17 mouse cellular contexts compared by ENCODE assay signal in the genomic region with DNA sequence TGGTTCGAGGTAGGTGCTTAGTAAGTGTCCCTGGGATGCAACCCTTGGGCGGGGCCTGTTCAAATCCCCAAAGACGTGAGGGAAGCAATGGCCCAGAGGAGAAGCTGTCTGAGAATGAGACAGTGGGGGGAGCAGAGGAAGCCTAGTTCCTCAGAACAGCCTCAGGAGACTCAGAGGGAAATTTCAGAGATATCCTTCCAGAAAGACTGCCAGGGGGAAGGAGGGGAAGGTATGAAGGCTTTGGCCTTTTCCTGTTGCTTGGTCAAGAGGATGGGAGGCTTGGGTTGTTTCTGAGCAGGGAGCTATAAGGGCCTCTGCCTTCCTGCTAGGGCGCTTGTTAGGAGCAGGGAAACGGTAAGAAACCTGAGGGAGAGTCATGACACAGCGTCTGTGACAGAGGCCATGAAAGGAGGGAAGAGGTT.
DNase-seq lines count a peak whose midpoint lies in the region; ATAC-seq and TF ChIP-seq lines count a peak whose summit lies in the region.
"Had no signal": no experiment of that assay in that cellular context is flagged by ENCODE, and none has a peak within 500 bp of the region (broad histone marks: within the 10 kb centered on the region; RNA-seq: fewer than 3 reads in every experiment).

No protein-coding gene starts in this region.

- H3K27ac ChIP-seq in heart, embryonic 10.5 days: peak overlapping the region; percentile 75
- peak overlapping the region; percentile 19; the same call in 1 of the 2 replicates for H3K27ac ChIP-seq in lung, embryonic 14.5 days (ENCODE audit: low read depth)
- no peak overlapping the region for H3K27ac ChIP-seq in embryonic facial prominence, embryonic 13.5 days
- H3K27ac ChIP-seq: hindbrain, embryonic 15.5 days had no signal

- H3K27me3 ChIP-seq in heart, embryonic 10.5 days (ENCODE audit: insufficient read depth, poor library complexity, severe bottlenecking): no peaks in the 10 kb centered on the region
- H3K27me3 ChIP-seq in lung, embryonic 14.5 days (ENCODE audit: insufficient read depth, low read length): no peaks in the 10 kb centered on the region
- H3K27me3 ChIP-seq in embryonic facial prominence, embryonic 13.5 days: no peaks in the 10 kb centered on the region
- H3K27me3 ChIP-seq: hindbrain, embryonic 15.5 days had no signal

- 56% methylated on average over 6 of the region's 6 CpGs for WGBS in heart, embryonic 10.5 days
- 50% methylated on average over 6 of the region's 6 CpGs for WGBS in lung, embryonic 14.5 days
- WGBS in embryonic facial prominence, embryonic 13.5 days: 59% methylated on average over 6 of the region's 6 CpGs

- peaks cover 57% of the 10 kb centered on the region for H3K4me1 ChIP-seq in heart, embryonic 10.5 days
- peaks cover 18% of the 10 kb centered on the region for H3K4me1 ChIP-seq in lung, embryonic 14.5 days (ENCODE audit: insufficient read depth)
- H3K4me1 ChIP-seq in embryonic facial prominence, embryonic 13.5 days: peaks cover 53% of the 10 kb centered on the region

- intact Hi-C loops in heart, postnatal 36 days (cut with DNase I): no loop called here

- DNase-seq in heart, embryonic 10.5 days (ENCODE audit: low spot score): peak; percentile 71
- no peak for DNase-seq in heart, postnatal 36 days
- DNase-seq in lung, embryonic 14.5 days: no peak
- no peak for DNase-seq in lung, adult 18-20 months
- DNase-seq in spleen, postnatal 10 days (ENCODE audit: low spot score in 2 of 2): no peak
- DNase-seq in cerebellum, adult 11 months: no peak
- DNase-seq: adrenal gland, postnatal 36 days; cerebellum, adult 18-20 months; embryo, embryonic 11 days; kidney, postnatal 36 days; thymus, postnatal 36 days had no signal

- no peaks in the 10 kb centered on the region for H3K9me3 ChIP-seq in heart, embryonic 10.5 days
- no peaks in the 10 kb centered on the region for H3K9me3 ChIP-seq in lung, embryonic 14.5 days (ENCODE audit: low read depth, low read length)
- no peaks in the 10 kb centered on the region for H3K9me3 ChIP-seq in embryonic facial prominence, embryonic 13.5 days
- H3K9me3 ChIP-seq: hindbrain, embryonic 15.5 days had no signal

- no peaks in the 10 kb centered on the region for H3K36me3 ChIP-seq in heart, embryonic 10.5 days
- no peaks in the 10 kb centered on the region for H3K36me3 ChIP-seq in lung, embryonic 14.5 days (ENCODE audit: insufficient read depth)
- no peaks in the 10 kb centered on the region for H3K36me3 ChIP-seq in embryonic facial prominence, embryonic 13.5 days
- H3K36me3 ChIP-seq: hindbrain, embryonic 15.5 days had no signal

- no peak overlapping the region for H3K4me2 ChIP-seq in lung, embryonic 14.5 days
- H3K4me2 ChIP-seq in embryonic facial prominence, embryonic 13.5 days: no peak overlapping the region
- H3K4me2 ChIP-seq: hindbrain, embryonic 15.5 days; liver, embryonic 11.5 days had no signal

- no peak overlapping the region for H3K9ac ChIP-seq in lung, embryonic 14.5 days
- H3K9ac ChIP-seq in embryonic facial prominence, embryonic 13.5 days: 0 out of 2 replicates have a peak overlapping the region, but pooled peaks have one; percentile 3
- H3K9ac ChIP-seq: hindbrain, embryonic 15.5 days had no signal

- no peak overlapping the region for H3K4me3 ChIP-seq in heart, embryonic 10.5 days
- no peak overlapping the region for H3K4me3 ChIP-seq in lung, embryonic 14.5 days (ENCODE audit: low read depth, low read length)
- no peak overlapping the region for H3K4me3 ChIP-seq in embryonic facial prominence, embryonic 13.5 days
- H3K4me3 ChIP-seq: hindbrain, embryonic 15.5 days had no signal

- no peak for TF ChIP-seq CTCF in lung, embryonic 14.5 days (IDR thresholded peaks at IDR 0.05; ENCODE audit: low read depth)

- ATAC-seq in lung, embryonic 14.5 days (ENCODE audit: insufficient read depth): no peak
- no peak for ATAC-seq in embryonic facial prominence, embryonic 13.5 days (ENCODE audit: insufficient number of reproducible peaks, insufficient read depth, low FRiP score, low TSS enrichment, low read depth)
- ATAC-seq in megakaryocyte progenitor cell, adult 5-6 weeks (replicated peaks; ENCODE audit: poor library complexity): peak; percentile 27
- ATAC-seq: forebrain, embryonic 16.5 days; intestine, embryonic 16.5 days had no signal
